Mouse (Mus musculus): ENCODE measurements around the gene Col18a1. TPM values are rescaled to one million over a fixed set of nuclear protein-coding genes. Genes with fewer than 3 reads are reported as not detected.
A peak's percentile ranks its signal among the peaks of the same experiment; 100 is the strongest.

The Col18a1 gene
- polyA plus RNA-seq, 1 experiment from 2014 or later: 62.7 TPM

GRCm38 (mm10) chr10:77032591-77033322, 133.6 kb downstream of the Col18a1 start:
- peak; percentile 95 for ATAC-seq (ENCODE audit: low FRiP score)
- H3K27ac ChIP-seq: peak overlapping the region; percentile 82
- peaks cover 32% of the 10 kb centered on the region for H3K4me1 ChIP-seq (replicated peaks)
- H3K27me3 ChIP-seq: 0 out of 2 replicates have a peak, but pooled peaks cover 5% of the 10 kb centered on the region
- under 1% methylated on average over 49 of the region's 49 CpGs for WGBS
- H3K36me3 ChIP-seq: 0 out of 2 replicates have a peak, but pooled peaks cover 3% of the 10 kb centered on the region
- H3K9me3 ChIP-seq: no peaks in the 10 kb centered on the region
- peak overlapping the region; percentile 65 for H3K4me3 ChIP-seq
- peak overlapping the region; percentile 84 for H3K9ac ChIP-seq
- peak overlapping the region; percentile 88 for H3K4me2 ChIP-seq

GRCm38 (mm10) chr10:77031768-77032375, 134.5 kb downstream of the Col18a1 start, which contains the start of gene Slc19a1:
TSS of gene Slc19a1 (plus strand) at chr10:77032241.
- H3K4me1 ChIP-seq (replicated peaks): peaks cover 32% of the 10 kb centered on the region
- no peaks in the 10 kb centered on the region for H3K36me3 ChIP-seq
- peak within 1 kb of the TSS; percentile 84 for H3K9ac ChIP-seq
- WGBS: 39% methylated on average over 13 of the region's 13 CpGs
- peak within 1 kb of the TSS; percentile 82 for H3K27ac ChIP-seq
- peak within 1 kb of the TSS; percentile 65 for H3K4me3 ChIP-seq
- peak within 1 kb of the TSS; percentile 88 for H3K4me2 ChIP-seq
- 0 out of 2 replicates have a peak, but pooled peaks cover 5% of the 10 kb centered on the region for H3K27me3 ChIP-seq
- ATAC-seq (ENCODE audit: low FRiP score): no peak
- no peaks in the 10 kb centered on the region for H3K9me3 ChIP-seq

GRCm38 (mm10) chr10:77030666-77031065, 135.7 kb downstream of the Col18a1 start:
- H3K27me3 ChIP-seq: 0 out of 2 replicates have a peak, but pooled peaks cover 5% of the 10 kb centered on the region
- peaks cover 29% of the 10 kb centered on the region for H3K4me1 ChIP-seq (replicated peaks)
- no peaks in the 10 kb centered on the region for H3K36me3 ChIP-seq
- H3K4me3 ChIP-seq: no peak overlapping the region
- H3K9ac ChIP-seq: no peak overlapping the region
- no peaks in the 10 kb centered on the region for H3K9me3 ChIP-seq
- H3K27ac ChIP-seq: no peak overlapping the region
- no peak for ATAC-seq (ENCODE audit: low FRiP score)
- 90% methylated on average over 5 of the region's 5 CpGs for WGBS
- no peak overlapping the region for H3K4me2 ChIP-seq

DNA sequence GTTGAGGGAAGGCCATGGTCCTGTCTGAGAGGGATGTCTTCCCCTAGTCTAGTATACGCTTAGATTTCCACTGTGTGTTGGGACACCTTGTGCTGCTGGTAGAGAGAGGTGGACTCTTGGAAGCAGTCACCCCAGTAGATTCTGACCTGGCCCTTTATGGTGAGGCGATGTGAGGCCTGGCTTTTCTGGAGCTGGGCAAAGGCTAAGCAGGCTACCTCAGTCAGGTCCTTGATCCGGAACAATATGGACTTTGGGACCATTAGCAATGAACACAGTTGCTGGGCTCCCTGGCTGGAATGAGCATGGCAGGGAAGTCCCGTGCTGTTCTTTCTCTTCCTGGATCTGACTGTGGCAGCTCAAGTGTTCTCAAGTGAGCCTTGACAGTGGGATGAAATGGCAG, 136.6 kb downstream of the Col18a1 start:
- WGBS: 88% methylated on average over 4 of the region's 4 CpGs
- Histone ChIP-seq H3K9me3 (no peaks in the 10 kb centered on the region), H3K9ac (no peak overlapping the region), H3K27ac (no peak overlapping the region), H3K4me3 (no peak overlapping the region), H3K36me3 (no peaks in the 10 kb centered on the region), H3K27me3 (0 out of 2 replicates have a peak, but pooled peaks cover 5% of the 10 kb centered on the region), H3K4me2 (no peak overlapping the region), H3K4me1 (replicated peaks) (peaks cover 21% of the 10 kb centered on the region)
- ATAC-seq (ENCODE audit: low FRiP score): no peak

DNA sequence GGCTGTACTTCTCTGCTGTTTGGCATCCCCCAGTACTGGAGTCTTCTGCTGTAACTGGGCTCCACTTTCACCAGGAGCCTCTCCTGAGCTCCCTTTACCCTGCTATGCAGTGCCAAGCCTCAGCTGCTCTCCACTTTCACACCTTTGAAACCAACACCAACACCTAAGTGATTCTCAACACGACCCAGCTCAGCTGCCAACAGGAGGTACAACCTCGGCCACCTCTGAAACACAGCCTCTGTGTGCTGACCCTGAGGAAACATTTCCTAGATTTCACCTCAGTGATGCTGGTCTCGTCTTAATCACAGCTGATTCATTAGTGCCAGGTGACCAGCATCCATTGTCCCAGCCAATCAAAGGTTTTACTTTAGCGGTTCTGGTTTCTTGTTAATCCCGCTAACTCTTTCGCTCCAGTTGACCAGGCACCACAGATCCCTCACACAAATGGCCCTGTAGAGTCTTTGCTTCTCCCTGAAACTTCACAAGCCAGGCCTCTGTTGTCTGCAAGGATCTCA, 137.5 kb downstream of the Col18a1 start:
- no peaks in the 10 kb centered on the region for H3K36me3 ChIP-seq
- H3K27ac ChIP-seq: no peak overlapping the region
- ATAC-seq (ENCODE audit: low FRiP score): no peak
- H3K4me1 ChIP-seq (replicated peaks): peaks cover 11% of the 10 kb centered on the region
- H3K4me2 ChIP-seq: no peak overlapping the region
- 0 out of 2 replicates have a peak, but pooled peaks cover 5% of the 10 kb centered on the region for H3K27me3 ChIP-seq
- 80% methylated on average over 6 of the region's 6 CpGs for WGBS
- H3K9me3 ChIP-seq: no peaks in the 10 kb centered on the region
- H3K4me3 ChIP-seq: no peak overlapping the region
- no peak overlapping the region for H3K9ac ChIP-seq

GRCm38 (mm10) chr10:77026944-77027343, 139.4 kb downstream of the Col18a1 start:
- H3K27ac ChIP-seq: no peak overlapping the region
- H3K9ac ChIP-seq: no peak overlapping the region
- no peak overlapping the region for H3K4me2 ChIP-seq
- no peaks in the 10 kb centered on the region for H3K36me3 ChIP-seq
- H3K4me1 ChIP-seq (replicated peaks): no peaks in the 10 kb centered on the region
- WGBS: 86% methylated on average over 3 of the region's 3 CpGs
- no peak for ATAC-seq (ENCODE audit: low FRiP score)
- H3K4me3 ChIP-seq: no peak overlapping the region
- H3K9me3 ChIP-seq: no peaks in the 10 kb centered on the region
- H3K27me3 ChIP-seq: 0 out of 2 replicates have a peak, but pooled peaks cover 5% of the 10 kb centered on the region

- Histone ChIP-seq H3K36me3 (no peaks in the 10 kb centered on the region), H3K9ac (no peak overlapping the region), H3K27ac (no peak overlapping the region), H3K4me3 (no peak overlapping the region), H3K9me3 (no peaks in the 10 kb centered on the region), H3K27me3 (no peaks in the 10 kb centered on the region), H3K4me2 (no peak overlapping the region), H3K4me1 (replicated peaks) (no peaks in the 10 kb centered on the region)
- 80% methylated on average over 5 of the region's 5 CpGs for WGBS
- ATAC-seq (ENCODE audit: low FRiP score): no peak
These were observed 142.1 kb downstream of the Col18a1 start for GRCm38 (mm10) chr10:77024231-77024630.

DNA sequence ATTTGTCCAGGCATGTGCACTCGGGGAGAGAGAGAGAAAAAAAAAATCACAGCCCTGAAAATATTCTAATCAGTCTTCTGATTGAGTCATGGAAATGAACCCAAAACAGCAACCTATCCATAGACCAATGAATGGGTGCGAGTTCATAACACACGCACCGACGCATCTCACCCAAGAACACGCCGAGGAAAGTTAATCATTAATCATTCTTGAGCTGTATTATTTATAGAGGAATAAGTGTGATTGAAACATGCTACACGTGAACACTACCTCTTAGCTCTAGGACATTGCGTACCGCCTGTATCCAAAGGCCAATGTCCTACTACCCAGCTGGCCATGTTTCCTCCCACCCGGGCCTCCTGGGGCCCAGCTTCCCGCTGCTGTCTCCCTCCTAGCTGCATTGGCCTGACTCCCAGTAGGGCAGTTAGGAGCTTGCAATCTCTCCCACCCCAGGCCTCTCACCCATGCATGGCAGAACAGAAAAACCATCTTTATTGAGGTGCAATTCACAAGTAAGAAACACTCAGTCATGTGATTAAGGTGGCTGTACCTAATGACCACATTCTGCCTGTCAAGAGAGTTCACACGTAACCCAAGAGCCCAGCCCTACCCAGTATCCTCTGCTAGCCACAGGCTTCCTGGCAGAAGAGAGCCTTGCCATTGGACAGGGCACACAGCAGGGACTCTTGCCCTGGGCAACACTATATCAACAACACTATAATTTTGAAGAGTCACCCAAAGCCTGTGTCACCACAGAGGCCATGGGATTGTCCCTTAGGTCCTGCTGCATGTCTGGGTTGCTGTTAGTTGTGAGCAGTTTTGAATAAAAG, 143.8 kb downstream of the Col18a1 start:
- Histone ChIP-seq H3K4me3 (no peak overlapping the region), H3K4me2 (no peak overlapping the region), H3K27me3 (no peaks in the 10 kb centered on the region), H3K27ac (no peak overlapping the region), H3K36me3 (no peaks in the 10 kb centered on the region), H3K9ac (no peak overlapping the region), H3K9me3 (no peaks in the 10 kb centered on the region), H3K4me1 (replicated peaks) (no peaks in the 10 kb centered on the region)
- 86% methylated on average over 13 of the region's 13 CpGs for WGBS
- no peak for ATAC-seq (ENCODE audit: low FRiP score)

DNA sequence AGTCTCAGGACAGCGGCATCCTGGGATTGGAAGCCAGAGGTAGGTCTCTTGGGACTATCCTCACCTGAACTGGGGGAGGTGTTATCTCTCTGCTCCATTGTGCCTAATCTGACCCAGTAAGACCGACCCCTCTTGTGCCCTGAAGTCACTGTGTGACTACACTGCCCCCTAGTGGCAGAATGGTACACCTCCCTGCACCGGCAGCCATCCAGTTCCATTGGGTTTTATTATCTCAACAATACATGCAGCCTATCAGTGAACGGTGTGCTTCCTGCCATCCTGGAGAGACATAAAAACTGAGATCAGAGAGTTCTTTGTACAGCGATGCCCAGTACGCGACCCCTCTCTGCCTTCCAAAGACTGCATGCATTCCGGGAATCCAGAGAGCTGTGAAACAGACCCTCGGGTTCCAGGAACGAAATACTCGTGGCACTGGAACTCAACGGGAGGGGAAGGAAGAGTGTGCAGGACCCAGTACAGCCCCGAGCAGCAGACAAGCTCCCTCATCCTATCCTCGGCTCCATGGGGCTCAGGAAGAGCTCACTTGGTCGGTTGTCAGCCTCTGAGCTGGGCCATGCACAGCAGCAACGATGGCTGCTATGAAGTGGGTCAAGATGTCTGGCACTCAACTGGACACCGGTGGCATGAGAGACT, 144.8 kb downstream of the Col18a1 start:
- Histone ChIP-seq H3K4me1 (replicated peaks) (no peaks in the 10 kb centered on the region; the same call in 1 of the 2 replicates), H3K9me3 (no peaks in the 10 kb centered on the region), H3K27ac (no peak overlapping the region), H3K27me3 (no peaks in the 10 kb centered on the region), H3K36me3 (no peaks in the 10 kb centered on the region), H3K4me2 (peak overlapping the region; percentile 29; the same call in 1 of the 2 replicates), H3K4me3 (no peak overlapping the region), H3K9ac (peak overlapping the region; percentile 10; the same call in 1 of the 2 replicates)
- WGBS: 37% methylated on average over 17 of the region's 17 CpGs
- ATAC-seq (ENCODE audit: low FRiP score): peak; percentile 66; the same call in 1 of the 2 replicates

DNA sequence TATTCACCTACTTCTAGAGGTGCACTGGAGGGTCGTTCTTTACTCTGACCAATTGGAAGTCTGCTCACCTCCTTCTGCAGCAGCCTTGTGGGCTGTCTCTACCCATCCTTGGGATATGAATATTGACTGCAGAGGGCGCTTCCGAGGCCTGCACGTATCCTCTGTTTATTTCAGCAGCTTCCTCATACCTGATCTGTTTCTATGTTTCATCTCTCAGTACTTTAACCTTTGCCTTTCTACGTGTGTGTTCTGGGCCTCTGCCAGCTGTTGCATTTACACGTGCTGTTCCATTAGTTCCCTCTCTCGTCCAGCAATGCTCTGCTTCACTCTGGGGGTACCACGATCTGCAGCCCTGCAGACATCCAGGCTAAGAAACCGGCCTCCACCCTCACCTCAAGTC, 148.7 kb downstream of the Col18a1 start:
- Histone ChIP-seq H3K9ac (no peak overlapping the region), H3K36me3 (no peaks in the 10 kb centered on the region), H3K4me3 (no peak overlapping the region), H3K27me3 (no peaks in the 10 kb centered on the region), H3K27ac (no peak overlapping the region), H3K9me3 (no peaks in the 10 kb centered on the region), H3K4me2 (no peak overlapping the region), H3K4me1 (replicated peaks) (no peaks in the 10 kb centered on the region; the same call in 1 of the 2 replicates)
- 76% methylated on average over 9 of the region's 9 CpGs for WGBS
- no peak for ATAC-seq (ENCODE audit: low FRiP score)

DNA sequence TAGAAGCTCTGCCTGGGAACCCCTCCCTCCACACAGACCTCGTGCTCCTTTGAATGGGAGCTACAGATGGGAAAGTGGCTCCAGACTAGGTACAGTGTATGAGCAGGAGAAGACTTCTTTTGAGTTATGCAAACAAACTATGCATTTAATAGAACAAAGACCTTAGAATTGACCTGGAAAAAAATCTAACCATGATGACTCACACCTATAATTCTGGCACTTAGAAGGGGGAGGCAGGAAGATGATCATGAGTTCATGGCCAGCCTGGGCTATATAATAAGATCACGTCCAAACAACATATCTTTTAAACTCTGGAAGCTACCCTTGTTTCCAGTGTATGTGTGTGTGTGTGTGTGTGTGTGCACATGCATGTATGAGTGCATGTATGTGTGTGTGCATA, 149.3 kb downstream of the Col18a1 start:
- Histone ChIP-seq H3K9me3 (no peaks in the 10 kb centered on the region), H3K36me3 (no peaks in the 10 kb centered on the region), H3K4me1 (replicated peaks) (no peaks in the 10 kb centered on the region; the same call in 1 of the 2 replicates), H3K4me2 (no peak overlapping the region), H3K9ac (no peak overlapping the region), H3K27me3 (no peaks in the 10 kb centered on the region), H3K27ac (no peak overlapping the region), H3K4me3 (no peak overlapping the region)
- ATAC-seq (ENCODE audit: low FRiP score): no peak
- WGBS: 76% methylated on average over 2 of the region's 2 CpGs
